Mouse (Mus musculus): ENCODE data around the gene 2510009E07Rik. TPM values are rescaled to one million over a fixed set of nuclear protein-coding genes. Genes with fewer than 3 reads are reported as not detected.
"Not testable (repeated sequence)": the region's sequence is repeated elsewhere in the genome, so short reads cannot be mapped to it uniquely, and the experiment has no call there.

2510009E07Rik gene
- polyA plus RNA-seq, 1 experiment from 2014 or later: 27.0 TPM

DNA sequence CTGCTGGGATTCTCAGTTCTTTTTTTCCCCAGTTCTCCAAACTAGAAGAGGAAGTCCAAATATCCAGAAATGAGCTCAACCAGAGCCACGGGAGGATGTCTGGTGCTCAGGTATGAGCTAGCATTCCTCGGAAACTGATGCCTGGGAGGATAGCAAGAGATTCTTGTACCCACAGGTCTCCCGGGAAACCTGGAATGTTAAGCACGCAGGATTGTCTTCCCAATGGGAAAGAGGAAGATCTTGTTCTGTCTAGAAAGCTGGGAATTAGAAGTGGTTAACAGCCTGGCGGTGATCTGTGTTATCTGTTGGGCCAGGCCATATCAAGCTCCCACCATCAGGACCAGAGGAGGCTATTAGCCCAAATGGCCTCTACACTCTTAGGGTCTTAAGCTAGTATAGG is 10.2 kb upstream of the 2510009E07Rik start:
- no peak for ATAC-seq (ENCODE audit: insufficient number of reproducible peaks, insufficient read depth, low FRiP score, low TSS enrichment)
- no peaks in the 10 kb centered on the region for H3K36me3 ChIP-seq
- H3K4me2 ChIP-seq (replicated peaks): no peak overlapping the region
- H3K27ac ChIP-seq: no peak overlapping the region
- H3K27me3 ChIP-seq: no peaks in the 10 kb centered on the region
- H3K9me3 ChIP-seq: 0 out of 2 replicates have a peak, but pooled peaks cover 5% of the 10 kb centered on the region
- H3K4me3 ChIP-seq: no peak overlapping the region
- WGBS: 54% methylated on average over 5 of the region's 5 CpGs
- no peak overlapping the region for H3K9ac ChIP-seq
- H3K4me1 ChIP-seq: no peaks in the 10 kb centered on the region

DNA sequence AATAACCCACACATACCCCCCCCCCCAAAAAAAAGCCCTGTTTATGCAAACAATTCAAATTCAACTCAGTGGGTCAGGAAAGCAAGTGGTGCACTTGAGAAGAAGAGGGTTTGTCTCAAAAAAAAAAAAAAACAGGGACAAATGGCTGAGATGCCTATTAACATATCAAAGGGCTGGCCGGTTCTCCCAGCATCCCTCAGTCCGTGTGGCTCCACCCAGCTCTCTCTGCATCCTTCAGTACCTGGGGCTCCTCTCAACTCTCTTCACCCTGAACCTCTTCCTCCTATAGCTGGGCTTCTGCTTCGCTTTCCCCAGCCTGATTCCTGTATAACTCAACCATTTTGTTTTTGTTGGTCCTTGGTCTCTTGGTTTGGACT is 7.8 kb upstream of the 2510009E07Rik start:
- Histone ChIP-seq H3K36me3 (no peaks in the 10 kb centered on the region), H3K9me3 (0 out of 2 replicates have a peak, but pooled peaks cover 5% of the 10 kb centered on the region), H3K27me3 (no peaks in the 10 kb centered on the region), H3K27ac (no peak overlapping the region), H3K4me2 (replicated peaks) (no peak overlapping the region), H3K4me3 (no peak overlapping the region), H3K9ac (no peak overlapping the region), H3K4me1 (no peaks in the 10 kb centered on the region)
- WGBS: 18% methylated on average over 3 of the region's 3 CpGs
- ATAC-seq (ENCODE audit: insufficient number of reproducible peaks, insufficient read depth, low FRiP score, low TSS enrichment): no peak

DNA sequence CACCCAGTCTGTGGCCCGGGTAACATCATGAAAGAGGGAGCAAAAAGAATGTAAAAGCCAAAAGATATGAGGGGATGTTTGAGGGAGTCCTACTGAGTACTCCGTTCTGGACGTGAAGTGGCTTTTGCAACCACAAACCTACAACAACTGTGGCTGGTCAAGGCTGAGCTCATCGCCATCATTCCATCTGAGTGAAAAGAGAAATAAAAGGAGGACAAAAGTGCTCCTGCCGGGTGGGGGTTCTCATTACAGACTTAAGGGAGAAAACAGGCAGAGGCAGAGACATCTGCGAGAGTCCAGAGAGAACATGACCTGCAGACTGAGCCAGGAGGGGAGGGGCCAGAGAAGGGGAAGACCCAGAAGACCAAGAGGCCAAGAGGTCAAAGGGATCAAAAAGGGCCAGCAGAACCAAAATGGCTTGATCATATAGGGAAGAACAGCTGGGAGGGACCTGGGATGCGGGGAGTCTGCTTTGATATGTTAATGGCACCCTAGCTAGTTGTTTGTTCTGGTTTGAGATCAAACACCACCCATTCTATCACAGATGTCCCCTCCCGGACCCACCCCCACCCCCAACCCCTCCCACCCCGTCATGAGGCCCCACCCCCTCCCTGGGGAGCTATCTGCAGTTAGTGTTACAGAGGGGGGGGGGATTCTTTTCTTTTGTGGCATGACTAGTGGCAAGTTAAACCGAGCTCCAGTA is 7.3 kb upstream of the 2510009E07Rik start:
- WGBS: 27% methylated on average over 10 of the region's 10 CpGs

DNA sequence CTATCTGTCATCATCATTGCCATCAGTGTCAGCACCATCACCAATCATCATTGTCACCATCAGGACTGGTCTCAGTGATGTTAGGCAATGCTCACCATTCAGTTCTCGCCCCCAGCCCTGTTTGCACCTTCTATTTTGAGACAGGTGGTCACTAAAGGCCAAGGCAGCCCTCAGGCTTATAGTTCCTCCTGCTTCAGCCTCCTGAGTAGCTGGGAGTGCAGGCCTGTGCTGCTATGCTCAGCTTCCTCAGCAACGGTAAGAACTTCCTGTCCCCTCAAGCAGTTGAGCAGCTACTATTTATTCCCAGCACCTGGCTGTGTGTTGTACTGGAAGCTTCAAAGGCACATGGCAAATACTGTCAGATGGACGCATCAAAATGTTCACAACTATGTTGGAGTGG is 3.7 kb upstream of the 2510009E07Rik start:
- Histone ChIP-seq H3K36me3 (no peaks in the 10 kb centered on the region), H3K4me3 (no peak overlapping the region), H3K27ac (no peak overlapping the region), H3K9ac (no peak overlapping the region), H3K9me3 (0 out of 2 replicates have a peak, but pooled peaks cover 5% of the 10 kb centered on the region), H3K27me3 (peaks cover 5% of the 10 kb centered on the region; the same call in 1 of the 2 replicates), H3K4me2 (replicated peaks) (no peak overlapping the region), H3K4me1 (0 out of 2 replicates have a peak, but pooled peaks cover under 1% of the 10 kb centered on the region)
- ATAC-seq (ENCODE audit: insufficient number of reproducible peaks, insufficient read depth, low FRiP score, low TSS enrichment): no peak
- WGBS: 68% methylated on average over 3 of the region's 3 CpGs

More for the DNA sequence above, 7.3 kb upstream of the 2510009E07Rik start:
- ATAC-seq (ENCODE audit: insufficient number of reproducible peaks, insufficient read depth, low FRiP score, low TSS enrichment): no peak
- no peak overlapping the region for H3K9ac ChIP-seq
- no peak overlapping the region for H3K4me3 ChIP-seq
- no peak overlapping the region for H3K4me2 ChIP-seq (replicated peaks)
- no peak overlapping the region for H3K27ac ChIP-seq
- no peaks in the 10 kb centered on the region for H3K27me3 ChIP-seq
- 0 out of 2 replicates have a peak, but pooled peaks cover 5% of the 10 kb centered on the region for H3K9me3 ChIP-seq
- H3K36me3 ChIP-seq: no peaks in the 10 kb centered on the region
- no peaks in the 10 kb centered on the region for H3K4me1 ChIP-seq

DNA sequence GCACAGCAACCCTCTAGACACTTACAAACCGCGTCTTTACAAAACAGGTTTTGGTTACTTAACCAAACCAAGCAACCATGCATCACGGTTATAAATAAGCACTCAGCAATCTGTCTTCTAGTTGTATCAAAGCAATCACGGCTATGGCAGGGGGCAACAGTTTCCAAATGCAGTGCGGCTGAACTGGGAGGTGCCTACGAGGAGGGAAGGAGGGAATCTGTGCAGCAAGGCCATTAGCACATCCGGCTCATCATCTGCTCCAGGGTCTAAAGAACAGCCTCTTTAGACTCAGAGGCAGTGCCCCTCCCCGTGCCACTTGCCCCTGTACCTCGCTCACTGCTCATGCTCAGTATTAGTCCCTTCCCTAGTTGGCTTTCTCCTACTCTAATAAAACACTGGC is 2.5 kb upstream of the 2510009E07Rik start:
- no peak overlapping the region for H3K4me2 ChIP-seq (replicated peaks)
- no peaks in the 10 kb centered on the region for H3K36me3 ChIP-seq
- no peak overlapping the region for H3K4me3 ChIP-seq
- no peak for ATAC-seq (ENCODE audit: insufficient number of reproducible peaks, insufficient read depth, low FRiP score, low TSS enrichment)
- H3K4me1 ChIP-seq: 0 out of 2 replicates have a peak, but pooled peaks cover 3% of the 10 kb centered on the region
- H3K9ac ChIP-seq: no peak overlapping the region
- 0 out of 2 replicates have a peak, but pooled peaks cover 5% of the 10 kb centered on the region for H3K9me3 ChIP-seq
- H3K27ac ChIP-seq: no peak overlapping the region
- 71% methylated on average over 9 of the region's 9 CpGs for WGBS
- peaks cover 9% of the 10 kb centered on the region; the same call in 1 of the 2 replicates for H3K27me3 ChIP-seq

DNA sequence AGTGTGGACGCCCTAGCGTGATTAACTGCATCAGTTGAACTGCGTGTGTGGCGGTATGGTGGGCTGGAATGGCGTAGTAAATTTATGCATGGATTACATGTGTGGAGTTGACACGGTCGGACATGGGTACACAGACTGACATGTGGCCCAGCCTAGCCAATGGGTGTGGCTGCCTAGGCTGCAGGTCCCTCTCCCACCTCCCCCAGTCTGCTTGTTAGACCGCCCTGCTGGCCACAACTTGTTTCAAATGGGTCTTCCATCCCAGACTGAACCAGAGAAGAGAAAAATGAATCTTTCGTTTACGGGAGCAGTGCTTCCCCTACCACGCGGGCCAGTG is 745 bp upstream of the 2510009E07Rik start:
- Histone ChIP-seq H3K9me3 (0 out of 2 replicates have a peak, but pooled peaks cover under 1% of the 10 kb centered on the region), H3K4me3 (peak overlapping the region; percentile 86), H3K27me3 (peaks cover 9% of the 10 kb centered on the region; the same call in 1 of the 2 replicates), H3K27ac (no peak overlapping the region), H3K4me2 (replicated peaks) (peak overlapping the region; percentile 90), H3K36me3 (no peaks in the 10 kb centered on the region), H3K4me1 (0 out of 2 replicates have a peak, but pooled peaks cover 3% of the 10 kb centered on the region), H3K9ac (peak overlapping the region; percentile 83; the same call in 1 of the 2 replicates)
- ATAC-seq (ENCODE audit: insufficient number of reproducible peaks, insufficient read depth, low FRiP score, low TSS enrichment): peak; percentile 57; the same call in 1 of the 2 replicates
- under 1% methylated on average over 12 of the region's 12 CpGs for WGBS

DNA sequence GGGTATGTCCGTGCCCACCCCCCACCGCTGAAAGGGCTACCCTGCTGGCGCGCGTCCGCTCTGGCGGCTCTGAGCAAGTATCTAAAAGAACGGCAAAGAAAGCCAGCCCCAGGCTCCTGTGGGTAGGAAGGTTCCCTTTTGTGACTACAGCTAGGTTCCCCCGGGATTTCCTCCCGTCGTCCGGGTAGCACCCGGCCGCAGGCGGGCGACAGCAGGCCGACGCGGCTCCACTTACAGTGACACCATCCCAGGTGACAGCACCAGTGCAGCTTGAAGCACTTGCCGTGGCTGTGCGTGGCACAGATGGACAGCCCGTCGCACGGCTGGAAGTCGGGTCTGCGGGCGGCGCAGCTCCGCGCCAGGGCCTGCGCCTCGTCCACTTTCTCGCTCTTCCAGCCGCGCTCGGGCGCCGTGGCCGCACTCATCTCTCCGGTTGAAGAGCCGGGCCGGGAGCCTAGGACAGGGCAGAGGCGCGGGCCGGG is 443 bp downstream of the 2510009E07Rik start:
- Histone ChIP-seq H3K4me2 (replicated peaks) (peak overlapping the region; percentile 90), H3K9me3 (no peaks in the 10 kb centered on the region), H3K9ac (peak overlapping the region; percentile 83), H3K27me3 (peaks cover 9% of the 10 kb centered on the region; the same call in 1 of the 2 replicates), H3K36me3 (no peaks in the 10 kb centered on the region), H3K4me1 (0 out of 2 replicates have a peak, but pooled peaks cover 3% of the 10 kb centered on the region), H3K27ac (peak overlapping the region; percentile 77), H3K4me3 (peak overlapping the region; percentile 86)
- peak; percentile 62 for ATAC-seq (ENCODE audit: insufficient number of reproducible peaks, insufficient read depth, low FRiP score, low TSS enrichment)
- WGBS: under 1% methylated on average over 45 of the region's 45 CpGs

DNA sequence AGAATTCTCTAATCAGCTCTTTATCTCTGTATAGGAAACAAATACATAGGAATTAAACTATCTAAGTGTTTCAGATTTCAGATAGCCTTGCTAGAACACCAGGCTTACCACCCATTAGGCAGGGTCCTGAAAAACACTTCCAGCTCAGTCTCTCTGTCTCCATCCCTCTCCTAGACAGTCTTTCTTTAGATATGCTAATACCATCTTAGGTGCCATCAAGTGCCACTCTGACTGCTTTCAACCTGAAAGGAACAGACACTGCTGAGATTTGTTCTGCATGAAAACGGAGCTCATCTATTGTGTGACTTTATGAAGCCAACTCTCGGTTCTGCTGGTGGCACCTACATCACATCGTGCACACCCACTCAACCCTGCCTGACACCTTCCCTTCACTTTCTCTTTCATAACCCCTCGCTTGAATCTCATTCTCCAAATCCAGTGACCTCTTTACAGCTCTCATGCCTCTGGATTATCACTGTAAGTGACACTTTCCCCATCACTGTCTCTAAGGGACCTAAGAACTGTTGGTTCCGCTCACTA is 4.2 kb downstream of the 2510009E07Rik start:
- Histone ChIP-seq H3K4me1 (0 out of 2 replicates have a peak, but pooled peaks cover 3% of the 10 kb centered on the region), H3K27ac (no peak overlapping the region), H3K9me3 (no peaks in the 10 kb centered on the region), H3K4me3 (no peak overlapping the region), H3K27me3 (peaks cover 9% of the 10 kb centered on the region; the same call in 1 of the 2 replicates), H3K4me2 (replicated peaks) (no peak overlapping the region), H3K36me3 (no peaks in the 10 kb centered on the region), H3K9ac (no peak overlapping the region)
- no peak for ATAC-seq (ENCODE audit: insufficient number of reproducible peaks, insufficient read depth, low FRiP score, low TSS enrichment)
- WGBS: 47% methylated on average over 5 of the region's 5 CpGs

DNA sequence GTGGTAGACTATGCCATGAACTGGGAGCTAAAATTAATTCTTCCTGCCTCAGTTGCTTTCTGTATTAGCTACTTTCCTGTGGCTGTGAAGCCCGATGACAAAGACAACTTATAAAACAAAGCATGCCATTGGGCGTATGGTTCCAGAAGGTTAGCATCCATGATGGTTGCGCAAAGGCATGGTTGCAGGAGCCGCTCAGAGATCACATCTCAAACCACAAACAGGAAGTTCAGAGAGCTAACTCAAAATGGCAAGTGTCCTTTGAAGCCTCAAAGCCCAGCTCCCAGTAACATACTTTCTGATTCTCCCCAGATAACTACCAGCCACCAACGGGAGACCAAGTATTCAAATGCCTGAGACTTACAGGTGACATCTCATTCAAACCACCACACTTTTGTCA is 5.3 kb downstream of the 2510009E07Rik start:
- 88% methylated on average over 5 of the region's 5 CpGs for whole genome bisulfite sequencing
- no peak for ATAC-seq (ENCODE audit: insufficient number of reproducible peaks, insufficient read depth, low FRiP score, low TSS enrichment)
- H3K4me1 ChIP-seq: 0 out of 2 replicates have a peak, but pooled peaks cover 3% of the 10 kb centered on the region

DNA sequence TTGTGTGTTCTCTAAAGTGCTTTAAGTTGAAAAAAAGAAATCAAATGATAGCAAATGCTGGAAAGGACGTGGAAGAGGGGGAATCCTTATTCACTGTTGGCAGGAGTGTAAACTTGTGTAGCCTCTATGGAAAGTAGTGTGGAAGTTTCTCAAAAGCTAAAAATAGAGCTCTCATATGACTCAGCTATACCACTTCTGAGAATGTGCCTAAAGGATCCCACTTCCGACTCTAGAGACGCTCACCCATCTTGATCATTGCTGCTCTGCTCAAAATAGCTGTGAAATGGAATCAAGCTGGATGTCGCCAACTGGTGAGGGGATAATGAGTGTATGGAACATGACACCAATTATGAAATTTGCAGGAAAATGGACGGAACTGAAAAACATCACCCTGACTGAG is 7.1 kb downstream of the 2510009E07Rik start:
- Histone ChIP-seq H3K27me3 (no peaks in the 10 kb centered on the region), H3K4me2 (replicated peaks) (no peak overlapping the region), H3K4me3 (no peak overlapping the region), H3K9me3 (0 out of 2 replicates have a peak, but pooled peaks cover 2% of the 10 kb centered on the region), H3K36me3 (no peaks in the 10 kb centered on the region), H3K4me1 (no peaks in the 10 kb centered on the region), H3K27ac (no peak overlapping the region), H3K9ac (no peak overlapping the region)
- WGBS: 77% methylated on average over 5 of the region's 5 CpGs
- ATAC-seq (ENCODE audit: insufficient number of reproducible peaks, insufficient read depth, low FRiP score, low TSS enrichment): no peak

More for the DNA sequence above, 5.3 kb downstream of the 2510009E07Rik start:
- Histone ChIP-seq H3K36me3 (no peaks in the 10 kb centered on the region), H3K4me2 (replicated peaks) (no peak overlapping the region), H3K27ac (no peak overlapping the region), H3K4me3 (no peak overlapping the region), H3K9ac (no peak overlapping the region), H3K27me3 (peaks cover 5% of the 10 kb centered on the region; the same call in 1 of the 2 replicates), H3K9me3 (no peaks in the 10 kb centered on the region)

DNA sequence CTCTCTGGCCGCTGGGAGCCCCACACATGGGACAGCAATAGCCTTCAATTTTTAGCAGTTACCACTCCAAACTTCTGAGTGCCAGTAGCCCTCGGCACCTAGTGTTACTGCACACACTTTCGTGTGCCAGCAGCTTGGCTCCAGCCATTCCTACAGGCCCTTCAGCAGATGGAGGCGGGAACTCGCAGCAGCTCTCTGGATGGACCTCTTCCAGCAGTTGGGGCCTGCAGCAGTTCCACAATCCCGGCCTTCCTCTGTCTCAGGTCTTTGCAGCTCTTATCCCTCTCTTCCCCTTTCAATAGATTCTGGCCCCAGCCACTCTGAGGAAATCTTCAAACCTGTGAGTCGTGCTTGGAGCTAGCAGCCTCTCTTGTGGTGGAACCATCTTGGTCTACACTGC is 17.7 kb downstream of the 2510009E07Rik start:
- no peak overlapping the region for H3K27ac ChIP-seq
- H3K36me3 ChIP-seq: peaks cover 12% of the 10 kb centered on the region; the same call in 1 of the 2 replicates
- H3K27me3 ChIP-seq: no peaks in the 10 kb centered on the region
- H3K9me3 ChIP-seq: no peaks in the 10 kb centered on the region
- H3K4me3 ChIP-seq: no peak overlapping the region
- H3K4me2 ChIP-seq (replicated peaks): no peak overlapping the region
- H3K4me1 ChIP-seq: no peaks in the 10 kb centered on the region
- no peak for ATAC-seq (ENCODE audit: insufficient number of reproducible peaks, insufficient read depth, low FRiP score, low TSS enrichment)
- WGBS: 88% methylated on average over 7 of the region's 7 CpGs
- H3K9ac ChIP-seq: no peak overlapping the region

DNA sequence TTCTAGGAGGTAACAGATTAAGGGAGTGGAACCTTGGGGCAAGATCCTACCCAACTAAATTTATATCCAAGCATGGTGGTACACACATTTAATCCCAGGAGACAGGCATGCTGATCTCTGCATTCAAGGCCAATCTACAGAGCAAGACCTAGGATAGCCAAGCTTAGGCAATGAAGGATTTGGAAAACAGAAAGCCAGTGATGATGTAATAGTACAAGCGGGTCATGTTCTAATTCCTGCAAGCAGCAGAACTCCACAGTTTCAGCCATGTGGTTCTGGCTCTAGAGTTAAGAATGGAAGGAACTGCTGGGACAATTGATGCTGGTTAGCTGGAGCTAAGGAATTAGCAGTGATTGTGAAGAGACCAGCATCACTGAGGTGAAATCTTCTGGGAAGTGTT is 20.8 kb downstream of the 2510009E07Rik start:
- not testable (repeated sequence) for H3K27me3 ChIP-seq; H3K27ac ChIP-seq; H3K9ac ChIP-seq; H3K9me3 ChIP-seq; H3K4me1 ChIP-seq; ATAC-seq (ENCODE audit: insufficient number of reproducible peaks, insufficient read depth, low FRiP score, low TSS enrichment); H3K4me3 ChIP-seq; H3K4me2 ChIP-seq (replicated peaks)
- H3K36me3 ChIP-seq: peaks cover 12% of the 10 kb centered on the region; the same call in 1 of the 2 replicates
- 89% methylated on average over 1 of the region's 1 CpGs for WGBS
